Mouse (Mus musculus): ENCODE measurements around the gene Nebl. TPM values are rescaled to one million over a fixed set of nuclear protein-coding genes. Genes with fewer than 3 reads are reported as not detected.

The Nebl gene
- polyA plus RNA-seq, 1 experiment from 2014 or later, result 13.8 TPM

DNA sequence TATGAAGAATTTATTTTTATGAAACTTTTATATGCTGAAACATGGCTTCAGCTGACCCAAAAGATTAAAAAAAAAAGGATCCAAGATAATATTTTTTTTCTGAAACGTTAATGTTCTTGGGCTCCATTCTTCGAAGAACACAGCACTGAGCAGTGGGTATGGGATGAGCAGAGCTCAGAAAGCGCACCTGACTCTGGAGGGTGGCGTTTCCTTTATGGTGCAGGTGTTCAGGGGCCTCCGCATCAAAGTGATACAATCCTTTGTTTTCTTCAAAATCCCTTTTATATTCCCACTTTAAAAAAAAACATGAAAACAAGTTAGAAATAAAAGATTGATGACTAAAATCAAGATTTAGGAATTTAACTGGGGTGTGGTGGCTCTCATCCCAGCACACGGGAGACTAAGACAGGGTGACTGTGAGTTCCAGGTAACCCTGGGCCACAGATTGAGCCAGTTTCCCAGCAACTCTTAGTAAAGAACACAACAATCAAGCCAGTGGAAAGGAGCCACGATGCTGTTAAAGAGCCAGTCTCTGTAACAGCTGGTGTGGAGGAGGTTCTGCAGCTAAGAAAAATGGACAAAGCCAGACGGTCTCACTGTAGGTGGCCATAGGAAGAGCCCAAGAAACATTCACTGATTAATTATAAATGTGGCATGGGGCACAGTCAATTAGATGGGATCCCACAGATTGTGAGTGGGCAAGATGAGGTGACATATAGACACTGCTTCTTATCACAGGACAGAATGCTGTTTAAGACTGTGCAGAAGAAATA is 317.6 kb downstream of the Nebl start:
- no peak overlapping the region for H3K27ac ChIP-seq (ENCODE audit: low read length)
- no peaks in the 10 kb centered on the region for H3K27me3 ChIP-seq (replicated peaks; ENCODE audit: control insufficient read depth, insufficient read depth, low read length)
- no peak overlapping the region for H3K9ac ChIP-seq (replicated peaks; ENCODE audit: low read depth, low read length)
- H3K4me2 ChIP-seq (ENCODE audit: low read length), result no peak overlapping the region
- no peaks in the 10 kb centered on the region for H3K36me3 ChIP-seq (ENCODE audit: control insufficient read depth, insufficient read depth)
- no peaks in the 10 kb centered on the region for H3K4me1 ChIP-seq (replicated peaks; ENCODE audit: control insufficient read depth, insufficient read depth, low read length)
- H3K4me3 ChIP-seq (replicated peaks; ENCODE audit: low read length), result no peak overlapping the region
- ATAC-seq, result no peak
- no peaks in the 10 kb centered on the region for H3K9me3 ChIP-seq (ENCODE audit: control insufficient read depth, low read length)
- 68% methylated on average over 8 of the region's 8 CpGs for WGBS

DNA sequence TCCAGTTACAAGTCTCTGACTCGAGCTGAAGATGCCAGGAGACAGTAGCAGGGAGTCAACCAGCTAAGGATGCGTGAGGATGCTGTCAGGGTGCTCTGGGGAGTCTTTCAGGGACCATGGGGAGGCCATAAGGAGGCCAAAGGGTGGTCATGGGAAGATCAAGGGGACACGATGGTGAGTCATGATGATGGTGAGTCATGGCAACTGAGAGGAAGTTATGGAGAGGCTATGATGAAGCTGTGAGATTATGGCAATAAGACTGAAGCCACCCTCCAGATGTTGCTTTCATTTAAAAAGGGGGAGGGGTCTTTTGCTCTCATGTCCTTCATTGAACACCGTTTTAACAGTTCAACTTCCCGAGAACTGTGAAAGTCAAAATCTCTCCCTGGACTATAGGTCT is 322.0 kb downstream of the Nebl start:
- no peaks in the 10 kb centered on the region for H3K9me3 ChIP-seq (ENCODE audit: control insufficient read depth, low read length)
- WGBS, result 84% methylated on average over 5 of the region's 5 CpGs
- H3K27me3 ChIP-seq (replicated peaks; ENCODE audit: control insufficient read depth, insufficient read depth, low read length), result no peaks in the 10 kb centered on the region
- no peak overlapping the region for H3K4me3 ChIP-seq (replicated peaks; ENCODE audit: low read length)
- no peaks in the 10 kb centered on the region for H3K4me1 ChIP-seq (replicated peaks; ENCODE audit: control insufficient read depth, insufficient read depth, low read length)
- H3K4me2 ChIP-seq (ENCODE audit: low read length), result no peak overlapping the region
- no peak overlapping the region for H3K9ac ChIP-seq (replicated peaks; ENCODE audit: low read depth, low read length)
- H3K36me3 ChIP-seq (ENCODE audit: control insufficient read depth, insufficient read depth), result no peaks in the 10 kb centered on the region
- no peak for ATAC-seq
- no peak overlapping the region for H3K27ac ChIP-seq (ENCODE audit: low read length)

DNA sequence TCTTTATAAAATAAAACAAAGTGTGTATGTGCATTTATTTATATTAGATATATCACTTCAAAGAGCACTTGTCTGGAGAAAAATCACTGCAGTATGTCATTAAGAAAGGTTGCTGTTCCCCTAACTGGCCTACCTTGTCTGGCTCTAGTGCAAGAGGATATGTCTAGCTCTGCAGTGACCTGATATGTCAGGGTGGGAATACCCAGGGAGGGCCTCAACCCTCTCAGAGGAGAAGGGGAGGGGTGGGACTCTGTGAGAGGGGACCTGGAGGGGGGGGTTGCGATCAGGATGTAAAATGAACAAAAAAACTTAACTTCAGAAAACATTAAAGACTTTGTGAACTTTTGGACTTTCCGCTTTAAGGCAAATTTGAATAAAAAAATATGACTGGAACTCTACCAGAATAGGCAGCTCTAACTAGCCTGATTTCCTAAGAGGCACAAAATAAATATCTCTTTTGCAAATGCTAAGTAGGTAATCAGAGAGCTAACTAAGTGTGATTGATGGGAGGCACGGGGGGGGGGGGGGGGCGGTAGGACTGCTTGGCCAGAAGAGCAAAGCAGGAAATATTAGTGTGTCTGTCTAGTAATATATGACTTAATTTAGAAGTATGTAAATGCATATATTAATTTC is 325.2 kb downstream of the Nebl start:
- WGBS, result 81% methylated on average over 3 of the region's 4 CpGs
- Histone ChIP-seq H3K4me3 (replicated peaks; ENCODE audit: low read length) (no peak overlapping the region), H3K27ac (ENCODE audit: low read length) (no peak overlapping the region), H3K9me3 (ENCODE audit: control insufficient read depth, low read length) (no peaks in the 10 kb centered on the region), H3K36me3 (ENCODE audit: control insufficient read depth, insufficient read depth) (no peaks in the 10 kb centered on the region), H3K4me1 (replicated peaks; ENCODE audit: control insufficient read depth, insufficient read depth, low read length) (no peaks in the 10 kb centered on the region), H3K9ac (replicated peaks; ENCODE audit: low read depth, low read length) (no peak overlapping the region), H3K4me2 (ENCODE audit: low read length) (no peak overlapping the region), H3K27me3 (replicated peaks; ENCODE audit: control insufficient read depth, insufficient read depth, low read length) (no peaks in the 10 kb centered on the region)
- no peak for ATAC-seq

DNA sequence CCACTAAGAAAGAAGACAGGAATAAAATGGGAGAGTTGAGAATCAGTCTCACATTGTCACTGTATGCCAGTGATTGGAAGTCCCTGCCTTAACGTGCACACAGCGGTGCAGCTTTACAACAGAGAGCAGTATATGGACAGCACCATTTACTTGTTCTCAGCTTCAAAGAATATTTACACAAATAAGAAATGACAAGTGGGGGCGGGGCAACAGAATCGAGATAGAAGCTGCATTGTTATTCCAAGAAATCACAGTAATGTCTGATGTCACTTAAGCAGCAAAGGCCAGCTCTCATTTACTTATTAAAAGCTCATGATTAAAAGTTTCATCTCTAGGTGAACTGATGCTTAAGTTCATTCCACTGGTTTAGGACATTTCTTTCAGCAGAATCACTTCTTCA is 328.8 kb downstream of the Nebl start:
- WGBS, result 74% methylated on average over 4 of the region's 4 CpGs
- H3K27ac ChIP-seq (ENCODE audit: low read length), result no peak overlapping the region
- H3K4me2 ChIP-seq (ENCODE audit: low read length), result no peak overlapping the region
- H3K9ac ChIP-seq (replicated peaks; ENCODE audit: low read depth, low read length), result no peak overlapping the region
- ATAC-seq, result no peak
- no peak overlapping the region for H3K4me3 ChIP-seq (replicated peaks; ENCODE audit: low read length)
- no peaks in the 10 kb centered on the region for H3K27me3 ChIP-seq (replicated peaks; ENCODE audit: control insufficient read depth, insufficient read depth, low read length)
- no peaks in the 10 kb centered on the region for H3K4me1 ChIP-seq (replicated peaks; ENCODE audit: control insufficient read depth, insufficient read depth, low read length)
- no peaks in the 10 kb centered on the region for H3K9me3 ChIP-seq (ENCODE audit: control insufficient read depth, low read length)
- no peaks in the 10 kb centered on the region for H3K36me3 ChIP-seq (ENCODE audit: control insufficient read depth, insufficient read depth)

DNA sequence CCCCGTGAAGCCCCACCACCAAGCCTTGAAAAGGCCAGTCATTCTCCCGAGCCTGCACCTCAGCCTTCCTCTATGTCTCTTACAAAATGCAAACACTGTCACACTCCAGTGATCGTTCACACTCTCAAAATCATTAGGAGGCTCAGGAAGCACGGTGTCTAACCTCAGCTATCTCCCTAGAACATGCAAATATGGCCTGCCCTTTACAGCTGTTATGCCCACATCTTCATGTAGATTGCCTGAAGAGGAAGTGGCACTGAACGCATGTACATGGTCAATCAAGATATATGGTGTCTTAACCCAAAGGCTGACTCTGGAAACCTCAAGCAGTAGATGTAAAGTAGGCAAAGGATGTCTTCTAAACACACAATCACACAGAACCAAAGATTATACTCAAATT is 335.0 kb downstream of the Nebl start:
- H3K36me3 ChIP-seq (ENCODE audit: control insufficient read depth, insufficient read depth), result no peaks in the 10 kb centered on the region
- no peaks in the 10 kb centered on the region for H3K27me3 ChIP-seq (replicated peaks; ENCODE audit: control insufficient read depth, insufficient read depth, low read length)
- no peaks in the 10 kb centered on the region for H3K9me3 ChIP-seq (ENCODE audit: control insufficient read depth, low read length)
- H3K27ac ChIP-seq (ENCODE audit: low read length), result no peak overlapping the region
- H3K9ac ChIP-seq (replicated peaks; ENCODE audit: low read depth, low read length), result no peak overlapping the region
- H3K4me1 ChIP-seq (replicated peaks; ENCODE audit: control insufficient read depth, insufficient read depth, low read length), result no peaks in the 10 kb centered on the region
- H3K4me3 ChIP-seq (replicated peaks; ENCODE audit: low read length), result no peak overlapping the region
- 86% methylated on average over 5 of the region's 5 CpGs for WGBS
- H3K4me2 ChIP-seq (ENCODE audit: low read length), result no peak overlapping the region
- no peak for ATAC-seq

DNA sequence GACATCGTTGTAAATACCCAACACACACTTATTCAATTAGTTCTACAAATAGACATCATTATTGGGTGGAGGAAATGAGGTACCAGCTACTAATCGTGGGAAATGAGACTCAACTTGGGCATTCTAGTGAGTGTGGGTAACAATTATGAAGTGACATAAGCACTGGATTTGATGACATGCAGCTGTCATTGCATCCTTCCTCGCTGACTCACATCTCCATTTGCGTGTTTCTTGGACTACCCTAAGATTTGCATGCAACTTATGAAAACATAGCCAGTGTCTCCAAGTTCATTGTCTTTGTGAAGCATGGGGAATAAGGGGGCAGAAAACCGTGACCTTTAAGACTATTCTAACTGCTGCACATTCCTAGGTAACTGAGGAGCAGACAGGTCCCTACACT is 339.9 kb downstream of the Nebl start:
- ATAC-seq, result no peak
- Histone ChIP-seq H3K27ac (ENCODE audit: low read length) (no peak overlapping the region), H3K27me3 (replicated peaks; ENCODE audit: control insufficient read depth, insufficient read depth, low read length) (no peaks in the 10 kb centered on the region), H3K9me3 (ENCODE audit: control insufficient read depth, low read length) (no peaks in the 10 kb centered on the region), H3K4me1 (replicated peaks; ENCODE audit: control insufficient read depth, insufficient read depth, low read length) (no peaks in the 10 kb centered on the region), H3K36me3 (ENCODE audit: control insufficient read depth, insufficient read depth) (no peaks in the 10 kb centered on the region), H3K9ac (replicated peaks; ENCODE audit: low read depth, low read length) (no peak overlapping the region), H3K4me2 (ENCODE audit: low read length) (no peak overlapping the region), H3K4me3 (replicated peaks; ENCODE audit: low read length) (no peak overlapping the region)
- 85% methylated on average over 5 of the region's 5 CpGs for WGBS

DNA sequence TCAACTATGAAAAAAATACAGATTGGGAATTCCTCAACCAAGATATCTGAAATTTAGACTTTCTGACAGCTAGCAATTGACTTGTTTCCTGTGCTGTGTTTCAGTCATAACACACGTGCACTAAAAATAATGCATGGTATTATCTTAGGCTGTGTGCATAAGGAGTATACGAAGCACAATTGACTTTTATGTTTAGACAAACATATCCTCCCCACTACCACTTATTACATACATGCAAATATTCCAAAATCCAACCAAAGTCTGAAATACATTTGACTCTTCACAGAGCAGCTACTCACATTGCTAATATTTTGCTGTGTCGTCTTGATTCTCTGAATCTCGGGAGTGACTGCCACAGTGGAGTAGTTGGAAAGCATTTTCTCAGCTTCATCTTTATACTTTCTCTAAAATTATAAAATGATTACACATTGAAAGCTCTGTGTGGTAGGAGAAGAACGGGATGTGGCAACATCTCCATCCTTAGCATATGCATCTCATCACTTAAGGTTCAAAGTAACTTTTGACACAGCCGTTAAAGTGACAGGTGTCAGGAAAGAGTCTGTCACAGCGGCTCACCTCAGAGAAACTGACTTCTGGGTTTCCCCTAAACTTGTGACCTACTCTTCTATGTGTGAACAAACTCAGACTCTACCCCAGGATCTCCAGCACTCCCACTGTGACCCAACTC is 340.6 kb downstream of the Nebl start:
- Histone ChIP-seq H3K27ac (ENCODE audit: low read length) (no peak overlapping the region), H3K4me3 (replicated peaks; ENCODE audit: low read length) (no peak overlapping the region), H3K4me1 (replicated peaks; ENCODE audit: control insufficient read depth, insufficient read depth, low read length) (no peaks in the 10 kb centered on the region), H3K4me2 (ENCODE audit: low read length) (no peak overlapping the region), H3K9ac (replicated peaks; ENCODE audit: low read depth, low read length) (no peak overlapping the region), H3K27me3 (replicated peaks; ENCODE audit: control insufficient read depth, insufficient read depth, low read length) (no peaks in the 10 kb centered on the region), H3K9me3 (ENCODE audit: control insufficient read depth, low read length) (no peaks in the 10 kb centered on the region), H3K36me3 (ENCODE audit: control insufficient read depth, insufficient read depth) (no peaks in the 10 kb centered on the region)
- ATAC-seq, result no peak
- WGBS, result 91% methylated on average over 7 of the region's 7 CpGs

DNA sequence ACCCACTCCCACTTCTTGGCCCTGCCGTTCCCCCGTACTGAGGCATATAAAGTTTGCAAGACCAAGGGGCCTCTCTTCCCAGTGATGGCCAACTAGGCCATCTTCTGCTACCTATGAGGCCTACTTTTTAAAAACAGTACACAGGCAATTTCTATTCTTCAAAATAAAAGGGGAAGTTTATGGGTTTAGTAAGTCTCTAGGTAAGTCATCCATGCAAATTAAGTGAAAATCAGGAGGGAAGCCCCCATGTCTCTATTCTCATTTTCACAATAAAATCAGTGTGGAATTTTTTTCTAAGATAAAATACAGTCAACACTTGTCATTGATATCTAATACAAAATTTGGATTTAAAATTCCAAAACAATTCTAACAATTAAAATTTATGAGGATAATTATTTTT is 341.4 kb downstream of the Nebl start:
- ATAC-seq, result no peak
- no peak overlapping the region for H3K9ac ChIP-seq (replicated peaks; ENCODE audit: low read depth, low read length)
- WGBS, result 93% methylated on average over 2 of the region's 2 CpGs
- H3K36me3 ChIP-seq (ENCODE audit: control insufficient read depth, insufficient read depth), result no peaks in the 10 kb centered on the region
- H3K27me3 ChIP-seq (replicated peaks; ENCODE audit: control insufficient read depth, insufficient read depth, low read length), result no peaks in the 10 kb centered on the region
- no peaks in the 10 kb centered on the region for H3K4me1 ChIP-seq (replicated peaks; ENCODE audit: control insufficient read depth, insufficient read depth, low read length)
- no peak overlapping the region for H3K27ac ChIP-seq (ENCODE audit: low read length)
- no peaks in the 10 kb centered on the region for H3K9me3 ChIP-seq (ENCODE audit: control insufficient read depth, low read length)
- H3K4me3 ChIP-seq (replicated peaks; ENCODE audit: low read length), result no peak overlapping the region
- no peak overlapping the region for H3K4me2 ChIP-seq (ENCODE audit: low read length)

DNA sequence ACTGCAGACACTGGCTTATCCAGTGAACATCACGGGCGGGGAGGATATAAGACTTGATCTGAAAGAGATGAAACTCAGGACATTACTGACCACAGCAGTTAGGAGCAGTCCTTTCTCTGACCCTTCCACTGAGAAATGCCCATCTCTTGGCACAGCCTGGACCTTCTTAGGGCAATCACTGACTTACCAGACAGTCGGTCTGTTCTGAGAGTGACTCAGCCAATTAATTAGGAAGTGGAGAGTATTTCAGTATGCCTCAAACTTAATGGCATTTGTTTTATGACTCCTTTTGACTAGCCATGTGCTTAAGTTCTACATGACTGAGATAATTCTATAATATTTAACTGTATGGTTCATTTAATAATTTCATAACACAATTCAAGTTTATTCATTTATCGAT is 341.9 kb downstream of the Nebl start:
- H3K27me3 ChIP-seq (replicated peaks; ENCODE audit: control insufficient read depth, insufficient read depth, low read length), result no peaks in the 10 kb centered on the region
- no peak overlapping the region for H3K4me3 ChIP-seq (replicated peaks; ENCODE audit: low read length)
- no peak overlapping the region for H3K4me2 ChIP-seq (ENCODE audit: low read length)
- no peak for ATAC-seq
- H3K9me3 ChIP-seq (ENCODE audit: control insufficient read depth, low read length), result no peaks in the 10 kb centered on the region
- no peaks in the 10 kb centered on the region for H3K4me1 ChIP-seq (replicated peaks; ENCODE audit: control insufficient read depth, insufficient read depth, low read length)
- H3K9ac ChIP-seq (replicated peaks; ENCODE audit: low read depth, low read length), result no peak overlapping the region
- no peaks in the 10 kb centered on the region for H3K36me3 ChIP-seq (ENCODE audit: control insufficient read depth, insufficient read depth)
- no peak overlapping the region for H3K27ac ChIP-seq (ENCODE audit: low read length)
- WGBS, result 93% methylated on average over 4 of the region's 4 CpGs
